Mouse (Mus musculus) CH12.LX (cell line): ENCODE measurements around the gene Slc38a3. TPM values are rescaled to one million over a fixed set of nuclear protein-coding genes. Genes with fewer than 3 reads are reported as not detected.

ENCODE experiments used
- DNase-seq: peaks from one replicate; pipeline ENCODE4 v3.0.0-alpha.2; 2013; ENCODE audit errors: extremely low read depth
- H3K27ac ChIP-seq: 2 replicates; pipeline ENCODE4 v1.5.1; 2012; ENCODE audit warnings: low read depth, mild to moderate bottlenecking, control low read depth, moderate library complexity; ENCODE audit not compliant: insufficient read depth
- H3K27me3 ChIP-seq: replicated peaks from 2 replicates; pipeline ENCODE3; 2012; ENCODE audit warnings: inconsistent platforms
- H3K36me3 ChIP-seq, 2 experiments: replicated peaks in 1 of 2; 2 replicates each; pipeline versions ENCODE3 to v1.6.1; 2012; ENCODE audit warnings: inconsistent platforms in 1 of 2, low read length in 1 of 2, mild to moderate bottlenecking in 1 of 2, mixed read lengths in 1 of 2, moderate library complexity in 1 of 2; ENCODE audit not compliant: control insufficient read depth in 1 of 2, insufficient read depth in 1 of 2
- H3K4me1 ChIP-seq, 2 experiments: 2 replicates each; pipeline ENCODE4 v1.6.1; 2012; ENCODE audit warnings: inconsistent platforms in 1 of 2, moderate library complexity in 1 of 2; ENCODE audit not compliant: insufficient read depth in 2 of 2, control insufficient read depth in 1 of 2
- H3K4me2 ChIP-seq: 2 replicates; pipeline ENCODE4 v1.6.1; 2012; ENCODE audit warnings: low read depth, mild to moderate bottlenecking, control low read depth; ENCODE audit not compliant: poor library complexity, insufficient read depth, severe bottlenecking
- H3K4me3 ChIP-seq, 3 experiments: fragments of 150-350 bp in 1 of 3; sonication (generic) in 1 of 3; replicated peaks in 1 of 3; 2 replicates each; pipeline versions ENCODE3 to v1.5.1; 2011 to 2012; ENCODE audit warnings: low read depth in 2 of 3, low read length in 2 of 3, mild to moderate bottlenecking in 2 of 3, moderate library complexity in 2 of 3, control low read depth in 1 of 3, improper control_type of control experiment in 1 of 3, inconsistent platforms in 1 of 3, mixed read lengths in 1 of 3; ENCODE audit not compliant: poor library complexity in 1 of 3
- H3K79me2 ChIP-seq: replicated peaks from 2 replicates; pipeline ENCODE4 v1.6.1; 2012; ENCODE audit warnings: mild to moderate bottlenecking, moderate library complexity; ENCODE audit not compliant: control insufficient read depth, poor library complexity, insufficient read depth, severe bottlenecking; ENCODE audit errors: extremely low read depth
- H3K9ac ChIP-seq: 2 replicates; pipeline ENCODE4 v1.6.1; 2012; ENCODE audit warnings: low read depth, mild to moderate bottlenecking, control low read depth, moderate library complexity; ENCODE audit not compliant: insufficient read depth
- H3K9me3 ChIP-seq: replicated peaks from 2 replicates; pipeline ENCODE3; 2012; ENCODE audit warnings: low read length, inconsistent platforms, mixed read lengths
- CHD2 ChIP-seq: IDR thresholded peaks from 2 replicates; pipeline ENCODE4 v1.6.1; 2011; ENCODE audit warnings: low read length, improper control_type of control experiment
- CTCF ChIP-seq, 2 experiments: IDR thresholded peaks in 1 of 2; conservative IDR thresholded peaks in 1 of 2; 2 replicates each; pipeline ENCODE4 v1.5.1; 2011 to 2012; ENCODE audit warnings: low read depth in 2 of 2, low read length in 2 of 2, improper control_type of control experiment in 1 of 2, inconsistent platforms in 1 of 2, mild to moderate bottlenecking in 1 of 2, moderate library complexity in 1 of 2
- E2F4 ChIP-seq: IDR thresholded peaks from 2 replicates; pipeline ENCODE4 v1.6.1; 2011; ENCODE audit warnings: low read depth, low read length, improper control_type of control experiment; ENCODE audit not compliant: insufficient replicate concordance
- EP300 ChIP-seq: IDR thresholded peaks from 2 replicates; pipeline ENCODE4 v1.6.1; 2011; ENCODE audit warnings: low read length, improper control_type of control experiment
- ETS1 ChIP-seq: conservative IDR thresholded peaks from 2 replicates; pipeline ENCODE4 v1.6.1; 2012; ENCODE audit warnings: low read depth, mild to moderate bottlenecking, inconsistent platforms, low read length, improper control_type of control experiment, moderate library complexity
- IRF4 ChIP-seq: IDR thresholded peaks from 2 replicates; pipeline ENCODE4 v1.6.1; 2014; ENCODE audit warnings: low read depth, mild to moderate bottlenecking, inconsistent platforms, low read length, improper control_type of control experiment
- JUN ChIP-seq: IDR thresholded peaks from 2 replicates; pipeline ENCODE4 v1.6.1; 2011; ENCODE audit warnings: low read depth, mild to moderate bottlenecking, low read length, improper control_type of control experiment, moderate library complexity; ENCODE audit not compliant: insufficient read depth
- MAFK ChIP-seq: IDR thresholded peaks from 2 replicates; pipeline ENCODE4 v1.6.1; 2011; ENCODE audit warnings: low read length, improper control_type of control experiment; ENCODE audit not compliant: insufficient replicate concordance
- MAX ChIP-seq: IDR thresholded peaks from 2 replicates; pipeline ENCODE4 v1.6.1; 2011; ENCODE audit warnings: low read length, improper control_type of control experiment
- MAZ ChIP-seq: IDR thresholded peaks from 2 replicates; pipeline ENCODE4 v1.6.1; 2012; ENCODE audit warnings: low read depth, mild to moderate bottlenecking, inconsistent platforms, low read length, improper control_type of control experiment, moderate library complexity
- MEF2A ChIP-seq: IDR thresholded peaks from 2 replicates; pipeline ENCODE4 v1.6.1; 2014; ENCODE audit warnings: low read depth, mild to moderate bottlenecking, inconsistent platforms, low read length, improper control_type of control experiment, borderline replicate concordance
- MYC ChIP-seq: IDR thresholded peaks from 2 replicates; pipeline ENCODE4 v1.6.1; 2011; ENCODE audit warnings: low read depth, mild to moderate bottlenecking, improper control_type of control experiment, low read length
- NRF1 ChIP-seq: IDR thresholded peaks from 2 replicates; pipeline ENCODE4 v1.6.1; 2014; ENCODE audit warnings: low read depth, mild to moderate bottlenecking, inconsistent platforms, low read length, improper control_type of control experiment, moderate library complexity
- PAX5 ChIP-seq: IDR thresholded peaks from 2 replicates; pipeline ENCODE4 v1.6.1; 2012; ENCODE audit warnings: low read length, inconsistent platforms, mixed read lengths
- RAD21 ChIP-seq: IDR thresholded peaks from 2 replicates; pipeline ENCODE4 v1.6.1; 2011; ENCODE audit warnings: low read depth, mild to moderate bottlenecking, low read length, improper control_type of control experiment, moderate library complexity
- TBP ChIP-seq: conservative IDR thresholded peaks from 2 replicates; pipeline ENCODE4 v1.6.1; 2011; ENCODE audit warnings: low read depth, low read length, improper control_type of control experiment
- UBTF ChIP-seq: IDR thresholded peaks from 2 replicates; pipeline ENCODE4 v1.6.1; 2012; ENCODE audit warnings: low read depth, mild to moderate bottlenecking, inconsistent platforms, low read length, improper control_type of control experiment, moderate library complexity
- ZC3H11A ChIP-seq: IDR thresholded peaks from 2 replicates; pipeline ENCODE4 v1.6.1; 2012; ENCODE audit warnings: low read depth, mild to moderate bottlenecking, inconsistent platforms, low read length, improper control_type of control experiment
- ZMIZ1 ChIP-seq: IDR thresholded peaks from 2 replicates; pipeline ENCODE4 v1.6.1; 2012; ENCODE audit warnings: low read depth, mild to moderate bottlenecking, inconsistent platforms, low read length, improper control_type of control experiment
- dilution Hi-C: fragments of 300-500 bp; cut with MboI; formaldehyde crosslinking; loops from 2 replicates; pipeline ENCODE4 v1.14.3; 2020; ENCODE audit warnings: low sequenced_read_pairs; ENCODE audit not compliant: extremely low pct_unique_long_range_greater_than_20kb, extremely low pct_ligation_motif_present
- in situ Hi-C: fragments of 300-500 bp; cut with MboI; formaldehyde crosslinking; loops from 3 replicates; pipeline ENCODE4 v1.14.3; 2019; ENCODE audit warnings: low sequenced_read_pairs, low pct_ligation_motif_present, low pct_unique_long_range_greater_than_20kb, mixed read lengths
- polyA plus RNA-seq: library from polyadenylated mRNA; unstranded; fragments of >175 nt; gene quantifications from 2 replicates; pipeline ENCODE4 v1.2.1, GENCODE M21; 2012; ENCODE audit warnings: low read depth; ENCODE audit not compliant: insufficient read length
- total RNA-seq, 2 experiments: library from RNA; depleted of rRNA; stranded (reverse); fragments of 300-350 nt in 1 of 2; fragments of >200 nt in 1 of 2; gene quantifications; 2 replicates each; pipeline ENCODE4 v1.2.3; 2012 to 2014

Slc38a3 gene
- total and polyA plus RNA-seq, 3 experiments = 0.04 TPM; not detected in 2

DNA sequence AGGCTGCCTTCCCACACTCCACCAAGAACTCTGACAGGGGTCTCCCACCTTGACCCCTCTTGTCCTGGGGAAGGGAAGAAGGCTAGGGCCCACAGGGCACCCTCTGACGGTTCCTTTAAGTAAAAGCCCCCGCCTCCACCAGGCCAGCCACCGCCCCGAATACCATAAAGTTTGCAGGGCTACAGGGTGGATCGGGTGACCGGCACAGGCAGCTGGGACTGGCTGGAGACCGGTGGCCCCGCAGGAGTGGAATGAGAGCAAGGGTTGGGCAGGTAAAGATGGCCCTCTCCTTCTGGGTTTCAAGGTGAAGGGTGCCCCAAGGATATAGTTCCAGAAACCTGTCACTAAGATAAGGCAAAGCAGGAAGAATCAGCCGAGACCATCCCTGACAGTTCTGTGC lies 62.7 kb downstream of the Slc38a3 start:
- dilution Hi-C loops = no loop called here
- no peak for TF ChIP-seq IRF4
- TF ChIP-seq ZMIZ1 = no peak
- TF ChIP-seq TBP = no peak
- TF ChIP-seq PAX5 = no peak
- no peak for TF ChIP-seq JUN
- no peak for TF ChIP-seq MAX
- H3K27me3 ChIP-seq = no peaks in the 10 kb centered on the region
- peaks cover 0 to 2% of the 10 kb centered on the region in 2 experiments for H3K36me3 ChIP-seq
- in situ Hi-C loops = loop anchor here (5.0 kb wide), 1 partner anchor 36 kb away; no protein-coding TSS in a partner anchor
- peaks cover 45 to 86% of the 10 kb centered on the region in 2 experiments for H3K4me1 ChIP-seq
- H3K79me2 ChIP-seq = no peaks in the 10 kb centered on the region
- H3K4me2 ChIP-seq = no peak overlapping the region
- H3K9me3 ChIP-seq = no peaks in the 10 kb centered on the region
- H3K27ac ChIP-seq = no peak overlapping the region
- DNase-seq = no peak
- H3K4me3 ChIP-seq = no peak overlapping the region
- H3K9ac ChIP-seq = no peak overlapping the region

- no peaks in the 10 kb centered on the region for H3K9me3 ChIP-seq
- H3K4me3 ChIP-seq = no peak overlapping the region
- peaks cover 41 to 76% of the 10 kb centered on the region in 2 experiments for H3K4me1 ChIP-seq
- H3K27me3 ChIP-seq = no peaks in the 10 kb centered on the region
- in situ Hi-C loops = loop anchor here (5.0 kb wide), 1 partner anchor 37 kb away; no protein-coding TSS in a partner anchor
- H3K4me2 ChIP-seq = no peak overlapping the region
- dilution Hi-C loops = no loop called here
- no peak for DNase-seq
- no peak overlapping the region for H3K27ac ChIP-seq
- H3K36me3 ChIP-seq = peaks cover 0 to 16% of the 10 kb centered on the region in 2 experiments
- no peak overlapping the region for H3K9ac ChIP-seq
- no peaks in the 10 kb centered on the region for H3K79me2 ChIP-seq
- TF ChIP-seq CTCF (conservative IDR thresholded peaks at IDR 0.05 in 1 of 2, IDR thresholded peaks at IDR 0.05 in 1 of 2; ENCODE audit: low read depth in 2 of 2, low read length in 2 of 2) = no peak
- TF ChIP-seq MYC = no peak
- no peak for TF ChIP-seq MEF2A
- TF ChIP-seq RAD21 = no peak
- no peak for TF ChIP-seq ETS1
- no peak for TF ChIP-seq MAFK
- TF ChIP-seq MAZ = no peak
- no peak for TF ChIP-seq NRF1
- no peak for TF ChIP-seq ZC3H11A
- TF ChIP-seq JUN = no peak
- TF ChIP-seq UBTF = no peak
- TF ChIP-seq CHD2 = no peak
- TF ChIP-seq EP300 = no peak
- no peak for TF ChIP-seq E2F4
These were observed 64.2 kb downstream of the Slc38a3 start for GRCm38 (mm10) chr9:107605041-107605661.
